Mouse (Mus musculus) spleen, adult 18-20 months (tissue): Measurements from ENCODE around the gene Apod.
"Not testable (repeated sequence)": the region's sequence is repeated elsewhere in the genome, so short reads cannot be mapped to it uniquely, and the experiment has no call there.

Source experiments
- DNase-seq, 2 experiments: peaks; one replicate each; pipeline ENCODE4 v3.0.0; 2022; ENCODE audit warnings: mixed read lengths in 2 of 2

The Apod gene

DNA sequence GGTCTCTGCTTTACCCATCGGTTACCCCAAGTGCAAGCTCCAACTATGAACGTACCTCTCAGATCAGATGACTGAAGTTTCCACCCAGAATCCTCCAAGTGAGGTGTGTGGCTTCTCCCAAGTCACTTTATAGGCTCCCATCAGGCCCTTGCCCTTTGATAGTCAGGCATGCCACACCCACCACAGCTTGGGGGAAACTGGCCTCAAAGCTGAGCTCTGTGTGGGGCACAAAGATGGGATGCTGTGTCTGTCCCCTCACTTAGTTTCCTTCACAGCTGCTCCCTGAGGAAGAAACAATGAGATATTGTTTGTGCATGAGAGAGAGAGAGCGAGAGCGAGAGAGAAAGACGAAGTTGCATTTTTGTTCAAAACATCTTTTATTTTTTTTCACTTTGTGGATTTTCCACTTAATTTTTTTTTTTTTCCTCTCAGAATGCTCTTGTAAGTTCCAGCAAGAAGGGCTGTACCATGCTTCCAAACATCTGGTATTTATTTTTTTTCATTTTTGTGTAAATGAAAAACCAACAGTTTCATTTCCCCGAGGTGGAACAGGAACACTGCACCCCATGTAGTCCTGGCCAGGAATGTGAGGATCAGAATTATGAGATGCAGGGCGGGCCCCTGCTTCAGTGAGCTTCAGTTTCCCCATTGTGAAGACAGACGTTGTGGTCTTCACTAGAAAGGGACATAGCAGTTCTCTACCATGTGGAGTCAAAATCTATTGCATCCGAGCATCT lies at the start of gene Apod:
Apod (minus strand) TSS at position 312 of the 737 bp plus-strand sequence.
- no peak for DNase-seq

DNA sequence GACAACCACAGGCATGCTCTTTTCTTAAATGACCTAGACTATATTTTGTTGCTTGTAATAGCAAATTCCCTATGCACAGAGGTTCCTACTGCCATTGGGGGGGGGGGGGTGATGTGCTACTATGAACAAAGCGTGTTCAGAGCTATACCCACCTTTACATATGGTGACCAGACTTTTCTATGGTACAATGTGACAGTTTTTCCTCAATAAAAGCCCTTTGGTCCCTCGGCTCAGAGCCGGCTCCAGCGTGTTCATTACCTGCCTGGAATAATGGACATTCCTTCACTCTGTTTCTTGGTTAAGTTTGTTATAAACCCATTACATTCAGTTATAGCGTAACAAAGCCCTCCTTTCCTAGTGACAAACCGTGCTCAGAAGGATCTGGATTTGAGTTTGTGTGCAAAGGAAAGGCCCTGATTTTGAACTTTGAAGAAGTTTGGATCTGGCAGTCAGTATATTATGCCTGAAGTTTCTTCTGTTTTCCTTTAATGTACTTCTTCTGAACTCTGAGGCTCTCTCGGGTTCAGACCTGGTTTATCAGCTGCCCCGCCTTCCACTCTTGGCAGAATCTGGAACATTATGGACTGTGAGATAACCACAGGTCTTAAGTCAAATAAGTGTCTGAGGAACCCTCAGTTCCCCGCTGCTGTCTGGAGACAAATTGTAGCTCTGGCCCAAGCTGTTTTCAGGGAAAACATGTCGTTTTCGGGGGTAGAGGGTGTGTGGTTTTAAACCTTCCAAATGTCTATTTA lies 49.3 kb upstream of the Apod start:
- no peak for DNase-seq

DNA sequence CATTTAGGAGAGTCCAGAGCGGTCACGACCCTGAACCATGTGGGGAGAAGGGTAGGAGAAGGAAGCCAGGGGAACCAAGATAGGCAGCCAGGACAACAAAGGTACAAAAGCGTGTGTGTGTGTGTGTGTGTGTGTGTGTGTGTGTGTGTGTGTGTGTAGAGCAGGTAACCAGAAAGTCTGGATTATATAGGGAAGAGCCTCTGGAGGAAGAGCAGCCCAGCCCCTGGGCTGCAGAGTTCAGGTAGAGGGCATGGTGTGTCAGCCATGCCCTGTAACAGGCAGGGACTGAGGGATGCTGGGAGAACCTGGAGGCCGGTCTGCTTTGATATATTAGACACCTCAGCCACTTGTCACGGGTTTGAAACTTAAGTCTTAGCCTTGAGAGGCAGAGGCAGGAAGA lies 44.9 kb upstream of the Apod start:
- DNase-seq: no peak

DNA sequence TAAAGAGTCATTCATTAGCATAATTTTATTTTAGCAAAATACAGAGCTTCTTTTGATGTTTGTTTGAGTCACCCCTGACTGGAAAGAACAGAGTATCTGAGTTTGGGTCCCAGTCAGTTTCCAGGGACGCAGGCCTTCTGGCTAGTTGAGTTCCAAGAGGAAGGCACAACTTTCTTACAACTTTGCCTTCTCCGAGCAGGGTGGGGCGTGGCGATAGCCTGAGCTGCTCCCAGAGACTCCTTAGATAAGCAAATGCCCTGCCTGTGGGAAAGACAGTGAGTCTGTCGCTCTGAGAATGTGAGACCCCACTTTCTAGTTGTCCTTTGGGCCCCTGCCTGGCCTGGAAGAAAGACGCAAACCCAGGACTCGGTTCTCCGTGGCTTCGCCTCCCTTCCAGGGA lies 44.4 kb upstream of the Apod start:
- no peak for DNase-seq

DNA sequence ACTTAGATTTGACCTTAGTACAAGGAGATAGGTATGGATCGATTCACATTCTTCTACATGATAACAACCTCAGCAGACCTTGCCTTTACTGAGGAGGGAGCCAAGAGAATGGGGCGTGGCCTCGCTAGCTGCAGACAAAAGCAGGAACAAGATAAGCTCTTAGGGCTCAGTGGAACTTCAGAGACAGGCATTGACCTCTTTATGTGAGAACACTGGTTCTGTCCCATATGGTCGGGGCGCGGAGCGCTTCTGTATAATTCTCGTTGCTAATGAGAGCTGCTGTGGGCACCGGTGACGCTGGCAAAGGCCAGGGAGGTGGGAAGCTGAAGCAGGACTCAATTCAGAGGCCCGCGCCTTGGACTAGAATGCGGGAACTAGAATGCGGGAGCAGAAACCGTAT lies 44.0 kb upstream of the Apod start:
- DNase-seq: no peak

DNA sequence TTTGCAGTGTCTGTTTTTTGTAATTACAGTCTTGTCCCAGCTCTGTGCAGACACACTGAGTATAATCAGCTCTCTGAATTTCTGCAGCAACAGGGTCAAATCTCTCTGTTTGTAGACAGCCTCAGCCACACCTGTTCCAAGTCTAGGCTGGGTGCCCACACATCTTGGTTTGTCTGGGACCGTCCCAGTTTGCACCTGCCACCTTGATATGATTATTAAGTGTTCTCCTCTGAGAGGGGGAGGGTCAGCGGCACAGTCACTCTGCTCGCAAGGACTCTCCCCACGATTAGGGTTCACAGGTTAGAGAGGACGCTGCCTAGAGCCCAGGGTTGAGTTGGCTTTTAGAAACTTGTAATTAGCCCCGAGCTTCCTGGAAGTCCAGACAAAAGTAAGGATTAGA lies 41.3 kb upstream of the Apod start:
- DNase-seq: no peak

DNA sequence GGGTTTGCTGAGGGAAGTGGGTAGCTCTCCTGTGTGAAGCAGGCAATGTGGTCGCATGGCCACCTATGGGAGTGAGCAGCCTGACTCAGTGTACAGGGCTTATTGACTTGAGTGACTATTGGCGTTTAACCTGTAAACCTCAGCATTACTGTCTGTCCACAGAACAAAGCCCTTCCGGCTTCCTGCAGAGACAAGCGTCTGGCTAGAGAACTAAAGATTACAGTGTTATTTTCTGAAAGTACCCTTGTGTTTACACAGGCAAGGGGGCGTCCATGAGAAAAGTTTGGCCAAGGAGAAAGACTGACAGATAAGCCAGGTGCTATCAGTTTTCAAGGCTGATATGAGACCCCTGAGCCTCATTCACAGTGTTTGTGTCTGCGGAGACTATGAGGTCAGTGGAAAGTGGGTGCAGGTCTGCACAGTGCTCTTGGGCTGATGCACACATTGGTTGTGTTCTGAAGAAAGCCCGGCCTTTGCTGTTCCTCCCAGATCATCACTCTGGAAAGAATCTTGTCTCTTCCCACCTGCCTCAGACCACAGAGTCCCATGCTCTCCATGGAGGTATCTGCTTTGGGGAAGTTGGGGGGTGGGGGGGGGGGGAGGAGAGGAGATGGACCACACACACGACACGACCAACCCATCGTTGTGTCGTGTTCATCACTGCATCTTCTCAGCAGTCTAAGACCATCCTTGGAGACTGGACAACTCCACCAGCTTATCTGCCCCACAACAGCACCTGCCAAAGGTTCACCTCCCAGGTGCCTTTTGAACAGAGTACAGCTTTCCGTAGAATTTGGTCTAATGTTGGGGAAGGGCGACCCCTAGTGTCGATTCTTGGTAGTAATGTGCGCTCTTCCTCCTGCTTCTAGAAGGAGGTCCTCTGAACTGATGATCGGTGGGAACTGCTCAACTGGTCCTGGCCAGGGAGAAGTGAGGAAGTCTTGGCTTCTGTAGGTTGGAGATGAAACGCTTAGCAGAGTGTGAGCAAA lies 40.0 kb upstream of the Apod start:
- peak; percentile 16 to 76 for DNase-seq

DNA sequence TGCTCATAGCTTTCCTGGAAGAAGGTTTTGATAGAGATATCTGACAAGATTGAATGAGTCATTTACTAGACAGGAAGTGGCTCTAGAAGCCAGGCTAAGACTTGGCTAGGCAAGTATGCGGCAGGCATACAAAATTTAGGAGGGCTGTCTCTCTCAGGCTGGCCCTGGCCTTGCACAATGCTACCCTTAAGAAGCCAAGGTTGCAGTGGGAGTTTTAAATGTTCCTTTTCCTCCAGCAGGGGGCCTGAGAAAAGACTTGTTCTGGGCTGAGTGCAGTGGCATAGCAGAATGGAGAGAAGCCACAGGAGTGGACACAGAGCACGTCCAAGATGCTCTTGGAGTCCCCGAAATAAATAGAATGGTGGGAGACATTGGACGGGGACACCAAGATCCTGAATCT lies 38.4 kb upstream of the Apod start:
- DNase-seq: no peak

DNA sequence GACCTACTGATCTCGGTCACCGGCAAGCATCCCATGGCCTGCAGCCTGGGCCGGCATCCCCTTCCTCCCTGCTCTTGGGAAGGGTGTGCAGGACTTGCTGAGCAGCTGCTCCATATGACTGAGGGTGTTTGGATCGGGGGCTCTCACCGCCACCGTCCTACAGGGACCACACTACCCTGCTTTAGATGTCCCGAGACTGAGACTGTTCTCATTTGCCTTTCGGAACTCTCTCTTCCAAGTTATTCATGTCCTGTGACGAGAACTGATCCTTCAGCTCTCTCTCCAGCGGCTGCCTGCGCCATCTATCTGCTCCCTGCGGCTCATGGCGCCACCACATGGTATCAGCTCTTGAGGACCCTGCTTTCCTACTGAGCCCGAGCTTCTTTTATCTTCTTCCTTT lies 33.0 kb upstream of the Apod start:
- peak in 1 of 2 experiments; percentile 10 for DNase-seq

DNA sequence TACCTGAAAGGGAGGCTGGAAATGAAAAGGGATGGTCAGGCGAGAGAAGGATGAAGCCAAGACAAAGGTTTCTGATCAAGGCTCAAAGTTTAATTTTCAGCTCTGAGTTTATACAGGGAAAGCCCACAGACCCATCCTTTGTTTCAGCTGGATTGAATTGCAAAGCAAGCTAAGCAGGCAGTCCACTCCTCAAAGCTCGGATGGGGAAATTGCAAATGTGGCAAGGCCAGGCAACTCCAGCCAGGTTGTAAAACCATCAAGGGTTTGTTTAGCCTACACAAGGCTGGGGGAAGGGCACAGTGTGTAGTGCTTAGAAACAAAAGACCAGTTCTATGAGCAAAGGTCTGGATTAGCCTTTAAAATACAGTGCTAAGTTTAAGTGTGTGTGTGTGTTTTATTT lies 28.4 kb upstream of the Apod start:
- no peak for DNase-seq

DNA sequence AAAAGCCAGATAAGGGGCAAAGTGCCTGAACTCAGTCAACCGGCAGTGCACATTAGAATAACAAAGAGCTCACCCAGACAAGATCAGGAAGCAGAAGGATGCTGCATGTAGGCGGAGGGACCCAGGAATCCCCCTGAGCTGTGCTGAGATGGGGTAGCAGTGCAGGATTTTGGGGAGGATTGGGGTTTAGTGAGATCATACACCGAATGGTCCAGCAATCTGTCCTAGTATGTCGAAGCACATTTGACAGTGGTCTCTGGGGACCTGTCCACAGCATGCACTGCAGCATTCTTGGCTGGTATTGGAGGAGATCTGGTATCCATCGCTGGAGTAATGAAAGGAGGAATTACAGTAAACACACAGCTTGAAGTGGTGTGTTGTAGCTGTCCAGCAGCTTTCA lies 27.9 kb upstream of the Apod start:
- no peak for DNase-seq

DNA sequence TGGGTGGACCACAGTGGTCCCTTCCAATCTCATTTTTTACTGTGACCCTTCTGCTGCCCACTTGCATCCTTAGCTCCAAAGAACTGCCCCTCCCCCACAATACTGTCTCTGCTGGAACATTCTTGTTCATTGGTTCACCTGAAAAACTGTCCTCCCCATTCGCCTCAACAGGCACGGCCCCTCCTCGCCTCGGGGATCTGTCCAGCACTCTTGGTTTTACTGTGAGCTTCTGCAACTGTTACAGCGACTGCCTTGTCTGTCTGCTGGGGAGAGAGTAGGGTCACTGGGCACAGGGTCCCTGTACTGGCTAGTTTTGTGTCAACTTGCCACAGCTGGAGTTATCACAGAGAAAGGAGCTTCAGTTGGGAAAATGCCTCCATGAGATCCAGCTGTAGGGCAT lies 24.7 kb upstream of the Apod start:
- no peak for DNase-seq

DNA sequence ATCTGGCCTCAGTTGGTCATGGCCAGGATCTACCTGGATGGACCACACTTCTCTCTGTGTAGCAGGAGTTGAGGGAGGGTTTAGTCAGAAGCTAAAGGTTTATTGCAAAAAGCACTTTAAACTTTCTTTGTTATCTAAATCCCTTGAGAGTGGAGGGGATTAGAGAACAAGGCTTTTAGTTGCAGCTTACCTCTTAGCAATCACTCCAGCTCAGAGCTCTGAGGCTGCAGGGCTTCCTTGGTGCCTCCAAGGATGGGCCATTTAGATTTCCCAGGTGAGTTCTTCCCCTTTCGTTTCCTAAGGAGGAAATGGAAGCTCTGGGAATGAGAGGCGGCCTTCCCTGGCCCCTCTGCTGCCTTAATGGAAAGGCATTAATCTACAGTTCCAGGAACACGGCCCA lies 23.3 kb upstream of the Apod start:
- DNase-seq: no peak

DNA sequence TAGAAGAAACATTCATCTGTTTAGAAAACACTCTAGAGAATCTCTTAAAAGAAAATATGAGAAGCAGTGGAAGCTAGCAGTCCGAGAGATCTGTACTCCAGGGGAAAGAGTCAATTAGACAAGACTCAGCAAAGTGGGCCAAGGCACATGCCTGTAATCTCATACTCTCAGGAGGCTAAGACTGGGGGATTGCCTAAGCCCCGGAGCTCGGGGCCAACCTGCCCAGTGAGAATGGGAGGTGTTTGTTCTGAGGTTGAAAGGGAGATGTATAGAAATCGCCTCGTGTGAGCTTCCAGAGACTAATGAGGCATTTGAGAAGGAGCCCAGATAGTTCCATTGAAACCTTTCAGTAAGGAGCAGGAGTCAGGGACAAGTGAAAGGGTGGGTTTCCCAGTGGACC lies 20.2 kb upstream of the Apod start:
- DNase-seq: no peak

DNA sequence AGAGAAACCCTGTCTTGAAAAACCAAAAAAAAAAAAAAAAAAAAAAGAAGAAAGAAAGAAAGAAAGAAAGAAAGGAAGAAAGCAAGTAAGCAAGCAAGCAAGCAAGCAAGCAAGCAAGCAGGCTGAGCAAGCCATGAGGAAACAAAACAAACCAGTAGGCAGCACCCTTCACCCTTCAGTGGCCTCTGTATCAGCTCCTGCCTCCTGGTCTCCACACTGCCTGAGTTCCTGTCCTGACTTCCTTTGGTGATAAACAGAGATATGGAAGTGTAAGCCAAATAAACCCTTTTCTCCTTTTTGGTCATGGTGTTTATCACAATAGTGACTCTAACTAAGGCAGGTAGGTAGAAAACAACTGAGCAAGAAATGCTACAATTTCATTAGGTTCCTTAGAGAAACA lies 18.0 kb upstream of the Apod start:
- no peak for DNase-seq

DNA sequence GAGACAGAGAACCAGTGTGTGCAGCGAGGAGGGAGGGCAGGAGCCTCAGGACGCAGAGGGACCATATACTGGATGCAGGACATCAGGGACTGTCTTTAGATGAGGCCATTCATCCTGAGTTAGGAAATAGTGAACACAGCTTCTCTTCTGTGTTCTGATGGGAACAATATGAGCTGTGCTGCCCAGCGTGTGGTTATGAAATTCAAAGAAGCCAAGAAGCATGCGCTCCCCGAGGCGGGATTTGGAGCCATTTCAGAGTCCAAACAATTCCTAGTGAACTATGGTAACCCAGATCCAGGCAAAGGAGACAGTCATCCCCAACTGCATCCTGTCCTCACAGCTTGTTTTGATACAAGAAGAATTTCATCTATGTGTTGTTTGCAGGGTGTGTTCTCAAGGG lies 16.4 kb upstream of the Apod start:
- not testable (repeated sequence) for DNase-seq

DNA sequence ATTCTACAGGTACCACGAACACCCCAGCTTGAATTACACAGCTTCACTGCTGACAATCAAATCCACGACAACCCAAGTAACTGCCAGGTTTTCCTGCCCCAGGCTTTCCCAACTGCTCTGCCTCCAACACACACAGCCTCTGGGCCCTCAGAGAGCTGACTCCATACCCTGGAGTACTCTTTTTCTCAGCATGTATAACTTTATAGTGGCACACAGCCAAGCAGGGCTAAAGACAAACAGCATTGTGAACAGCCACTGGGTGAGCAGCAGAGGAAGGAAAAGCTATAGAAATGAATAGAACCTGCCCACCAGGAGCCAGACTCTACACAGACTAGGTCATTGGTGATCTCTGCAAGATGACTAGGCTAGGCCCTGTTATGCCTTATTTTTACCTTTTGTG lies 15.1 kb upstream of the Apod start:
- DNase-seq: no peak

DNA sequence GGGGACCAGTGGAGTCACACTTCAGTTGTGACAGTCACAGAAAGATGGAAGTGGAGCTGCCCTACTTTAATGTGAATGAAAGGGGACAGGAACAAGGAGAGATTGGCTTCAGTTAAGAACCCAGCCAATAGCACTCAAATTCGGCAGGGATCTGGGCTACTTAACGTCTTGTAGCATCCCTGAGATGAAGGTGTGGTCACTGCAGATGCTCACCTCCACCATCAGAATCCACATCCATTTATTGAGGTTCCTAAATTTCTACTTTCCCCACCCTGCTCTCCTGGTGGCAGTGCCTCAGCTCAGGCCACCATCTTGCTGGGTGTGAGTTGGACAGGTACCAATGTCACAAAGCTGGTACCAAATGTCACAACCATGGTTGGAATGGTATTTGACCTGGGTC lies 13.3 kb upstream of the Apod start:
- DNase-seq: no peak

DNA sequence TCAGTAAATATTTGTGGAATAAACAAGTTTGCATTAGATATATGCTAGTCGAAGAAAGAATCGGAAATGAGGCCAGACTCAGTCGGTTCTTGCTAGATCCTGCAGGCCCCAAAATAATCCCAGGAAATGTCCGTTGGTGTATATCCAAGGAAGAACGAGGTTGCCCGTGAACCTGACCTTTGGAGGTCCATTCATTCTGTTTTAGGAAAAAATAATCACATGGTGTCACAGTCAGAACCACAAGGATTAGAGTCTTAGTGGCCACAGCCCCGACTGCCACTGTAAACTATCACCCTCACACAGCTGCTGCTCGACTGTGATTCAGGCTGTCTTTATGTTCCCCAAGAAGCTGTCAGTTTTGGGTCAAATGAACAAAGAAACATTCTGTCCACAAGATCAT lies 12.8 kb upstream of the Apod start:
- no peak for DNase-seq

DNA sequence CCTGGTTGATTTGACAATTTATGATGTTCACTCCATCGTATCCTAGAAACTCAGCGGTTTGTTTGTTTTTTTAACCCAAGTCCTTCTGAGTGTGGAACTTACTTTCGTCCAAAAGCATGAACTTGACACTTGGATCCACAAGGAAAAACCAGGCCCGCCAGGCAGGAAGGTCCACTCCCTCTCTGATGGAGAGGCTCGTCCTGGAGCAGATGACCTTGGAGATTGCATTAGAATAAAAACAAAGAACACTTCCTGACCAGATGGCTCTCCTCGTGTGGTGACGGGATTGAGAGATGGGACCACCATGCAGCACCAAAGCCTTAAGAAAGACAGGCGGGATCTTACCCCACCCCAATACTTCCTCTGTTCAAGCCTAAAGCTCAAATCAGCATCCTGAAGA lies 12.1 kb upstream of the Apod start:
- no peak for DNase-seq

DNA sequence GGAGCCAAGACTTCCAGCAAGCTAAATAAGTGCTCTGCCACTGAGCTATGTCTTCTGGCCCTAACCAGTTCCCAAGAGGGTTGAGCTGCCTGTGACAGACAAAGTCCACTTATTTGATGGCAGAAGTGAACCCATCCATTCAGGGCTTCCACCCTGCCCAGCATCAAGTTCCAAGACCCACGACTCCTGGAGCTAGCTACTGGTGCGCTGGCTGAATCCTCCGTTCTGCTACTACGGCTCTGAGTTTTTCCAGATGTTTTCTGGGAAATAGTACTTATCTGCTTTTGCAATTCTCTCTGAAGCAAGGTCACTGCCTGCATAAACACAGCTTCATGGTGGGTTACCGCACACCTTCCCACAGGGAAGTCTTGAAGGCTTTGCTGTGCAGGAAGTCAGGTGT lies 11.4 kb upstream of the Apod start:
- DNase-seq: no peak

DNA sequence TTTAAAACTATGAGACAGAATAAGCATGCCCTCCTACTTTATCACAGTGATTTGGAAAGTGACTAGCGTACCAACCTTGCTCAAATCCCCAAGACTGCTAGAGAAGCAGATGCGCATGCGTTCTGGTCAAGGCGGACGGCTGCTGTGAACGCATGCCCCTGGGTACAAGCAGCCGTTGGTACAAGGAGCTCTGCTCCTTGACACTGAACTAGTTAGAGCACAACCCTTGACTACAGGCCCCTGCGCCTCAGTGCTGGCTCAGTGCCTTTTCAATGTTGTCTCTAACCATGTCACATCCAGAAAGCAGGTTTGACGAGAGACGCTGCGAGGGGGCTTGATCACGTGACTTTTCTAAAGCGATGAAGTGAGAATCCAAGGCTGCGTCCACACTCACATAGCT lies 10.5 kb upstream of the Apod start:
- DNase-seq: no peak

DNA sequence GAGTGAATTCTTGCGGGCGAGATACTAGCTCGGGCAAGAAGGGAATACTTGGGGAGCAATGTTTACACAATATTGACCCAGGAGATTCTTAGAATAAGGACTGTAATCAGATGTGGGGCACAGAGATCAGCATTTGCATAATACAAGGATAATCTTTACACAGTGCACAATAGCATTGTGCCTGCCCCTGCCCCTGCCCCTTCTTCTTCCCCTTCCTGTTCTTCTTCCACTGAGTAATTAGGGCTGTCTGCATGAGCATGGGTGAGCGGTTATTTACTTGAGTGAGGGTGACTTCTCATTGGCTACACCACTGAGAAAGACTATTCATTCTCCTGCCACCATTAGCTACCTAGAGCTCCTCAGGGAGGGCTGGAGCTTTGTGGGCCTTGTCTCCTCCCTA lies 6.9 kb upstream of the Apod start:
- no peak for DNase-seq

DNA sequence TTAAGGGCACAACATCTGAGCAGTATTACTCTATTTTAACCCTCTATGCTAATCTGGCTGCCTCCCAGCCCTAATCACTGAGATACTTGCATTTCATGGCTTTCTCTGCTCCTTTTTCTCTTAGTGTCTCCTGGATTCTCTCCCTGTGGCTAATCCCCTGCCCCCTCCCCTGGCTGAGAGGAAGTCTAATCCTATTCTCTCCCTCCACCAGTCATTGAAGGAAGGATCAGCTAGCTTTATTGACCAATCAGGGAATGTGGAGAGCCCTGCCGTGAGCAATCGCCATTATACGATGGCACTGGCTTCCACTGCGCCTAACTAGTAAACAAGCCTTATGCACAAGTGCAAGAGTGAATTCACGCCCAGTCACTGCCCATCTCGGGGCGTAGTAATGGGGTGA lies 6.3 kb upstream of the Apod start:
- no peak for DNase-seq
